Mouse (Mus musculus) c-Kit-positive CD71-negative TER-119-negative erythroid progenitor cells, embryonic 14.5 days (primary cell): Measurements from ENCODE around the gene Vasp.

Source experiments
- DNase-seq: peaks from one replicate; pipeline ENCODE4 v3.0.0-alpha.2; 2013; ENCODE audit warnings: low read depth

The Vasp gene

DNA sequence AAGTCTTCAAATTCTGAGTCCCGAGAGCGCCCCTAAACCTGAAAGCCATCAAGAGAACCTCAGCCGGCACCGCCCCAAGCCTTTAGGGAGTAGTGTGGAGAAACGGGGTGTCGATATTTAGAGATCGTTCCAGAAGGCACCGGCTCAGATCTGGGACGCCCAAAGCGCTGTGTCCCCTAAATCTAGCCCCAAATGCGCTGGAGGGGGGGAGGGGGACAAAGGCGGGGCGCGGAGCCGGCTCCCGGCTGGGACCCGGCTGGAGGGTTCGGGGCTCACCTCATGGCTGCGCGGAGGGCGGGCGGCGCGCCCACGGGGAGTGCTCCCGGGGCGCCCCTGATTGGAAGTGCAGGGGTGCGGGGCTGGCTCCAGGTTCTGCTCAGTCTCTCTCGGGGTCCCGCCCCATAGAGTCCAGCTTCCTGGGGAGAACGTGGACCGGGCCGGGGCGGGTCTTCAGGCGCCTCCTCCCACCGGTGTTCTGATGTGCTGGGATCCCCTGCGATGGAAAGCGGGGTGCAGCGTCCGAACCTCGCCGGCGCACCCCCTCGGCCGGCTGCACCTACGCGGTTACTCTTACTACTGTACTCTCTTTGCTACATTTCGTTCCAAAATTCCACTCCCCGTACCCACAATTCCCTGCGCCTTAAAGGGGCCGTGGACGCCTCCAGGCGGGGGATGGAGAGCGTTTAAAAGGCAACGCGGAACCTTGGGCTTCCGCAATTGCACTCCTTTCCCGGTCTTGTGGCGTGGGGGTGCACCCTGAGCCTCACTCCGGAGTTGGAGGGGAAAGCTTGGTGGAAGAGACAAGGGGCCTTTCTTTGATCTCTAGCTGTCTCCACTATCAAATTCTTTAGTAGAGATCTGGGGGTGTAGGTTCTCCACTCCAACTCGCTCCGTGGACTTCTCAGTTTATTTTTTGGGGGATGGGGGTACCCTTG lies at the start of gene Vasp:
TSS of gene Vasp (minus strand) at position 580 of the 935 bp plus-strand sequence.
- peak; percentile 86 for DNase-seq

- no peak for DNase-seq
These were observed 49.0 kb upstream of the Vasp start for GRCm38 (mm10) chr7:19320637-19321036.

DNA sequence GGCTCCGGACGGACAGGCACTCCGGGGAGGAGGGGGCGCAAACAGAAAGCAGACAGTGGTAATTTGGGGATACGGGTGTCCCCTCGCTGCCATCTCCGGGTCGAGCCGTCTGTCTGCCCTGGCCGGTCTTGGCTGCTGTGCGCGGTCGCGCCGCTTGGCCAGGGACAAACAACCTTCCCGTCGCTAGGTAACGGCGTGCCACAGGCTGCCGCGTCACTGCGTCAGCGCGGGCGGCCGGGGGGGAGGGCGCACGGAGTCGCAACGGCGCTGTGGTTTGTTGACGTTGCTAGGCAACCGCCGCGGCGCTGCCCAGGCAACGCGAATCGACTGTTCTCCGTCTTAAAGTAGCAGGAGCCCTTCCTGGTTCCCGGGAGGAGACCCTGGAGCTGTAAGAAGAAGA lies 48.3 kb upstream of the Vasp start:
- DNase-seq = peak; percentile 96

- DNase-seq = no peak
These were observed 47.8 kb upstream of the Vasp start for GRCm38 (mm10) chr7:19319458-19319857.

- DNase-seq = no peak
These were observed 47.1 kb upstream of the Vasp start for GRCm38 (mm10) chr7:19318676-19319075.

GRCm38 (mm10) chr7:19318201-19318600 lies 46.6 kb upstream of the Vasp start:
- DNase-seq = no peak

DNA sequence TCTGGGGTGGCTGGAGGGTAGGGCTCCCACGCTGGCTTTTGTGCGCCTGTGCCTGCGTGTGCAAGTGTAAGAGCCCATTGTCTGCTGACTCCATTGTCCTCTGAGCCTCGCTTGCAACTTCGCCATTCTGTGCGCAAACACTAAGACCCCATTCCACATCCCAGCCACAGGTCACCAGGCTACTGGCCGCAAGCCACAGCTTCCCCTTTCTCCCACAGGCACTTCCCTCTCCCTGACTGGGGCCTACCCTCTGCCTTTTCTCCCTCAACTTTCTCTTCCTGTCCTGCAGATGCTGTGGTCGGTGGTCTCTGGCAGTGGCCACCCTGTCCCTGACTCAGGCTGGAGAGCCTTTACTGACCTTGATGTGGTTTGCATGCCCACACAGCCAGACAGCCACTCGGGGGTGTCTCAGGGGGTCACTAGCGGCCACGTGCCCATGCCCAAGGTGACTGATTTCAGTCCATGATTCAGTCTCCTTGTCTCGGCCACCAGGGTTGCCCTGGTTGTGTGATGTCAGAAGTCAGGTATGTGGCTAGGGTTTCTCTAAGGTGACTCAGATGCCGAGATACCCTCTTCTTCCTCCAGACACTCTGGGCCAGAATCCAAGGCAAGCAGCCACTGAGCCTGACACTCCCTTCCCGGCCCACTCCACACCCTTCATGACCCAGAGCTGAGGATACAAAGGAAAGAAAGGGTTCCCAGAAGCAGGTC lies 45.0 kb upstream of the Vasp start:
- DNase-seq = no peak

DNA sequence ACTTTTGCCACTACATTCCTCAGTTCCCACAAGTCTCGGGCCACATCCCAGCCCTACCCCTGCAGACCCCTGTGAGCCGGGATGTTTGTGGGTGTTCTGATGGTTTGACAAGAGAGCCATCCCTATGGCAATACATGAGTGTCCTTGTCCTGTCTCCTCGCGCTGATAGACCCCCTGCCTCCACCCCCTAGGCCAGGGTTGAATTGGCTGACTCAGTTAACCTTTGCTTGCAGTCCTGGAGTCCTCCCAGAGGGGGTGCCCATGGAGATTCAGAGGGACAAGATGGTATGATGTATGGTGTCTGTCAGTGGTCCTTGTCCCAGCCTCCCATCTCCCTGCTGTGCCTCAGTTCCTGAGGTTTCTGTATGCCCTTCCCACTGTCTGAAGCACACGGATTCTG lies 42.4 kb upstream of the Vasp start:
- DNase-seq = no peak

DNA sequence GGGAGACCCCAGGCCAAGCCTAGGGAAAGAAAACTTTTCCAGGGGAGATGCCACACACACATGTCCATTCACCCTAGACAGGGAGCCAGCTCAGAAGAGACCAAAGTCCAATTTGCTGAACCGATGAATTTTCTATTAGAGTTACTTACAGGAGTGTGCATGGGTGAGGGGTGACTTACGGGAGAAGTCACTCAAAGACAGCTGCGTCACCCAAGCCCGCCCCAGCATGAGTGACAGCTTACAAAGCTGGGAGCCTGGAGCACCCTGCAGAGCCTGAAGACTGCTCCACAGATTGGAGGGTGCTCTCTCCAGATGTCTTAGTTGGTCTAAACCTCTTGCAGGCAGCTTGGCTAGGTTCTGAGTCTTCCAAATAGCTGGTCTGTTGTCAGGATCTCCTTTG lies 40.4 kb upstream of the Vasp start:
- DNase-seq = no peak

GRCm38 (mm10) chr7:19309884-19310641 lies 38.4 kb upstream of the Vasp start, which contains the start of gene Fosb:
Gene Fosb (minus strand): TSS chr7:19310051.
- DNase-seq = peak; percentile 93

DNA sequence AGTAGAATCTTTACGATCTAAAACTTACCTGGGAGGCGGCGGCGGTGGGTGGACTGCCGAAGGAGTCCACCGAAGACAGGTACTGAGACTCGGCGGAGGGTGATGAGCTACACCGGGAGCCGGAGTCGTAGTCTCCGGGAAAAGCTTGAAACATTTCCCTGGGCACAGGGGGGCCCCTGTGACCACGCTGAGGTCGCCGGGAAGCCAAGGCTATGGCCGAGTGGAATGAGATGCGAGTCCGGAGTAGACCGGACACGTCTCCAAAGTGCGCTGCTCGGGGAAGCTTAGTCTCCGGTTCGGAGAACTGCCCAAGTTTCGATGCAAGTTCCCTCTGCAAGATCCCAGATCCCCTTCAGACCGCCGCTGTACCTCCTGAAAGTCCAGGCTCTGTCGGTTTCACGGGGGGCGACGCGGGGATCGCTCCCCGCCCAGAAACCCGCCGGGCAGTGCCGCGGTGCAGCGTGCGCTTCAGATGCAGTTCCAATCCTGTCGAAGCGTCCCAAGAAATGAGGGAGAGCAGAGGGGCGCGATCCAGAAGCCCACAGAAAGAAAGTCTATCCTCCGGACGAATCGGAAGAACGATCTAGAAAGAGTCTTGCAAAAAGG lies 37.8 kb upstream of the Vasp start:
- no peak for DNase-seq

DNA sequence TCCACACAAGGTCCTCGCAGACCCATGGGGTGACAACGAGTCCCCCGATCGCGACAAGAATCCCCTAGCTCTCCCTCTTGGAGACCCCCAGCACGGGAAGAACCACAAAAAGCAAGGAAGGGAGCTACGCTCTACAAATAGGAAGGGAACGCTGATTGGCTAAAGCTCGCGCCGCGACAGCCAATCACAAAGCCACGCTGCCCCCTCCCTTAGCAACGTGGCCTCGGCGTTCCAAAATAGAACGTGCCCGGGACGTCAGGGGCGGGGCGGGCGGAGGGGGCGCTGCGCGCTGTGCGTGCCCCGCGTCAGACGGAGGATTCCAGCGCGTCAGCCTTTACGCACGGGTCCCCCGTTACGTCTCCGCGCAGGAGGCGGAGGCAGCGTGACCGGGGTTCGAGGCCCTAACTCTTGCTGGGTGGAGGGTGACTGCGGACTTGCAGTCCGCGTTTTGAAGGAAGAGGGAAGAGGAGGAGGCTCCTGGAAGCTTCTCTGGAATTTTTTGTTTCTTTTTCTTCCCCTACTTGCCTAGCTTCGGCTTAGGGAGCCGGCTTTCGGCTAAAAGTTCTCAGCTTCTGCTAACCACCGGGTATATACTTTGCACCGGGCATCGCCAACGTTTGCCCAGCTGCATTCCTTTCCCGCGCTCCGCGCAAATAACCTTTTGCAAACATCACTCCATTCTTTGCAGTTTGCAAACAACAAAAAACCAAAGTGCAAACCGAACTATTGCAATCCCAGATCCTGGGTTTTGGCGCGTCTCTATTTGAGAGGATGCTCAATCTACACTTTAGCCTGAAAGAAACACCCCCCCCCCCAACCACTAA lies 37.0 kb upstream of the Vasp start:
- DNase-seq = no peak

DNA sequence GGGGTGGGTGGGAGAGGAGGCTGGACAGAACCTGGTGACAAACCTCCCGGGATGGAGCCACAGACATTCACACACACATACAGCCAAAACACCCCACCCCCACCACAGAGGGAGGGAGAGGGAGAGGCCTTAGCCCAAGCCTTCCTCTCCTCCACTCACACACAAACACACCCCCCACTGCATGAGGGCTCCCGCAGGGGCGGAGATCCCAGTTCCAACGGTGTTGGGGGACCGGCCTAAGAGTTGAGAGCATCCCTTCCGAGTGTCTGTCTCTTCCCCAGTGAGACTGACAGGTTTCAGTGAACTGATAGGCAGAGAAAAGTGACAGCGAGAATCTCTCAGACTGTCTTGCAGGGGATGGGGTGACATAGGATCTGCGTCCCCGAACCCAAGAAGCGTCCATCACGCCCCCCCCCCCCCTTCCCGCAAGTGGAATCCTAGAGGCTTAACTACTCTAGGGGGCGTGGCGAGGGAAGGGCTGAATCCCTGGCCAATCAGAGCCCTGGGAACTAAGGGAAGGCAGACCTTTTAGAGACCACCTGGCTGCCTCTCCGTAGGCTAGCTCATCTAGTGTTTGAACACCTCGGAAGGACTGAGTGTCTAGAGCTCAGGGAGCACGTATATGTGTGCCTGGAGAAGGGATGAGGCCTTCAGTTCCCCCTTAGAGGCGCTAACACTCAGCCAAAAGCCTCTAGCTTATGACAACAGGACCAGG lies 36.3 kb upstream of the Vasp start:
- no peak for DNase-seq

- no peak for DNase-seq
These were observed 35.5 kb upstream of the Vasp start for GRCm38 (mm10) chr7:19306819-19307738.

DNA sequence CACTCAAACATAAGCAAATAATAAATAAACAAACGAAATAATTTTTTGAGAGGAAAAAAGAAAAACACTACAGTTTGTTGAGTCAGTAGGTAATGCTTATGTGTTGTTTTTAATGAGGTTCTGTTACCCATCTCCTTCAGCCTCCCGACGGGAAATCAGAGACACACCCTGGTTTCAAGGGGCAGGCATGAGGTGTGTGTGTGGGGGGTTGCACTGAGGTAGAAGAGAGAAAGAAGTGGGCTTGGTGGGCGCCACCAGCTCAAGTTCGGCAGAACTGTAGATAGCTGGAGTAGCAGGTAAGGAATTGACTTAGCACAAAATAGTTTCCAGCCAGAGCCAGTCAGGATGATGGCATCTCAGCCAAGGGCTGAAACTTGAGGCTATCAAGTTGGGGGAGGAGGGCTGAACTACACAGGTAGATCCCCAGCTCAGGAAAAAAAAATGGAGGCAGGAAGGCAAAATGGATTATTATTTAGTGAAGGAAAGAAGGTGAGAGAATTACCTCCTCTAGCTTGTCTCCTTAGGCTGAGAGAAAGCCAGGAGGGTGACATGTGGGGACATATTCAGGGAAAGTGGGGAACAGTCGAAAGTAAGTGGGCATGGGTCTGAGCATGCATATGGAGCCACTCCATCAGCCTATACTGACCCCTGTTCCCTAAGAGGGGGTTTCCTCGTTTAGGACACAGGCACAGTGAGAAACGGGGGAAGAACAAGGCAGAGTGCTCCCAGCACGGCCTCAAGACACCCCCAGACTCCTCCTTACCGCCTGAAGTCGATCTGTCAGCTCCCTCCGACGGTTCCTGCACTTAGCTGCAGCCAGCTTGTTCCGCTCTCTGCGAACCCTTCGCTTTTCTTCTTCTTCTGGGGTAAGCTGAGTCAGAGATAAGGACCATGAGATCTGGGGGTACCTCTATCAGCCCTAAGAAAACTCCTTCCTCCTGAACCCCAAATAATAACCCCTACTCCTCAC lies 34.5 kb upstream of the Vasp start:
- no peak for DNase-seq

GRCm38 (mm10) chr7:19305413-19305735 lies 33.8 kb upstream of the Vasp start:
- no peak for DNase-seq

- DNase-seq = no peak
These were observed 33.1 kb upstream of the Vasp start for GRCm38 (mm10) chr7:19304501-19305412.
